Mouse (Mus musculus) CH12.LX (cell line): ENCODE results near the gene U2af2. TPM values are rescaled to one million over a fixed set of nuclear protein-coding genes. Genes with fewer than 3 reads are reported as not detected.

Experiments
- DNase-seq: peaks from one replicate; pipeline ENCODE4 v3.0.0-alpha.2; 2013; ENCODE audit errors: extremely low read depth
- H3K27ac ChIP-seq: 2 replicates; pipeline ENCODE4 v1.5.1; 2012; ENCODE audit warnings: low read depth, mild to moderate bottlenecking, control low read depth, moderate library complexity; ENCODE audit not compliant: insufficient read depth
- H3K27me3 ChIP-seq: replicated peaks from 2 replicates; pipeline ENCODE3; 2012; ENCODE audit warnings: inconsistent platforms
- H3K36me3 ChIP-seq, 2 experiments: replicated peaks in 1 of 2; 2 replicates each; pipeline versions ENCODE3 to v1.6.1; 2012; ENCODE audit warnings: inconsistent platforms in 1 of 2, low read length in 1 of 2, mild to moderate bottlenecking in 1 of 2, mixed read lengths in 1 of 2, moderate library complexity in 1 of 2; ENCODE audit not compliant: control insufficient read depth in 1 of 2, insufficient read depth in 1 of 2
- H3K4me1 ChIP-seq, 2 experiments: 2 replicates each; pipeline ENCODE4 v1.6.1; 2012; ENCODE audit warnings: inconsistent platforms in 1 of 2, moderate library complexity in 1 of 2; ENCODE audit not compliant: insufficient read depth in 2 of 2, control insufficient read depth in 1 of 2
- H3K4me2 ChIP-seq: 2 replicates; pipeline ENCODE4 v1.6.1; 2012; ENCODE audit warnings: low read depth, mild to moderate bottlenecking, control low read depth; ENCODE audit not compliant: poor library complexity, insufficient read depth, severe bottlenecking
- H3K4me3 ChIP-seq, 3 experiments: fragments of 150-350 bp in 1 of 3; sonication (generic) in 1 of 3; replicated peaks in 1 of 3; 2 replicates each; pipeline versions ENCODE3 to v1.5.1; 2011 to 2012; ENCODE audit warnings: low read depth in 2 of 3, low read length in 2 of 3, mild to moderate bottlenecking in 2 of 3, moderate library complexity in 2 of 3, control low read depth in 1 of 3, improper control_type of control experiment in 1 of 3, inconsistent platforms in 1 of 3, mixed read lengths in 1 of 3; ENCODE audit not compliant: poor library complexity in 1 of 3
- H3K79me2 ChIP-seq: replicated peaks from 2 replicates; pipeline ENCODE4 v1.6.1; 2012; ENCODE audit warnings: mild to moderate bottlenecking, moderate library complexity; ENCODE audit not compliant: control insufficient read depth, poor library complexity, insufficient read depth, severe bottlenecking; ENCODE audit errors: extremely low read depth
- H3K9ac ChIP-seq: 2 replicates; pipeline ENCODE4 v1.6.1; 2012; ENCODE audit warnings: low read depth, mild to moderate bottlenecking, control low read depth, moderate library complexity; ENCODE audit not compliant: insufficient read depth
- H3K9me3 ChIP-seq: replicated peaks from 2 replicates; pipeline ENCODE3; 2012; ENCODE audit warnings: low read length, inconsistent platforms, mixed read lengths
- BHLHE40 ChIP-seq: IDR thresholded peaks from 2 replicates; pipeline ENCODE4 v1.6.1; 2011; ENCODE audit warnings: mild to moderate bottlenecking, low read depth, low read length, improper control_type of control experiment
- CHD1 ChIP-seq: IDR thresholded peaks from 2 replicates; pipeline ENCODE4 v1.6.1; 2012; ENCODE audit warnings: low read depth, low read length, improper control_type of control experiment, inconsistent platforms
- CHD2 ChIP-seq: IDR thresholded peaks from 2 replicates; pipeline ENCODE4 v1.6.1; 2011; ENCODE audit warnings: low read length, improper control_type of control experiment
- CTCF ChIP-seq, 2 experiments: IDR thresholded peaks in 1 of 2; conservative IDR thresholded peaks in 1 of 2; 2 replicates each; pipeline ENCODE4 v1.5.1; 2011 to 2012; ENCODE audit warnings: low read depth in 2 of 2, low read length in 2 of 2, improper control_type of control experiment in 1 of 2, inconsistent platforms in 1 of 2, mild to moderate bottlenecking in 1 of 2, moderate library complexity in 1 of 2
- E2F4 ChIP-seq: IDR thresholded peaks from 2 replicates; pipeline ENCODE4 v1.6.1; 2011; ENCODE audit warnings: low read depth, low read length, improper control_type of control experiment; ENCODE audit not compliant: insufficient replicate concordance
- ELF1 ChIP-seq: IDR thresholded peaks from 2 replicates; pipeline ENCODE4 v1.6.1; 2014; ENCODE audit warnings: low read depth, mild to moderate bottlenecking, inconsistent platforms, low read length, improper control_type of control experiment
- EP300 ChIP-seq: IDR thresholded peaks from 2 replicates; pipeline ENCODE4 v1.6.1; 2011; ENCODE audit warnings: low read length, improper control_type of control experiment
- ETS1 ChIP-seq: conservative IDR thresholded peaks from 2 replicates; pipeline ENCODE4 v1.6.1; 2012; ENCODE audit warnings: low read depth, mild to moderate bottlenecking, inconsistent platforms, low read length, improper control_type of control experiment, moderate library complexity
- GABPA ChIP-seq: IDR thresholded peaks from 2 replicates; pipeline ENCODE4 v1.6.1; 2012; ENCODE audit warnings: low read depth, low read length, improper control_type of control experiment, inconsistent platforms; ENCODE audit not compliant: insufficient replicate concordance
- HCFC1 ChIP-seq: IDR thresholded peaks from 2 replicates; pipeline ENCODE4 v1.6.1; 2012; ENCODE audit warnings: low read depth, mild to moderate bottlenecking, inconsistent platforms, low read length, improper control_type of control experiment
- IRF4 ChIP-seq: IDR thresholded peaks from 2 replicates; pipeline ENCODE4 v1.6.1; 2014; ENCODE audit warnings: low read depth, mild to moderate bottlenecking, inconsistent platforms, low read length, improper control_type of control experiment
- JUN ChIP-seq: IDR thresholded peaks from 2 replicates; pipeline ENCODE4 v1.6.1; 2011; ENCODE audit warnings: low read depth, mild to moderate bottlenecking, low read length, improper control_type of control experiment, moderate library complexity; ENCODE audit not compliant: insufficient read depth
- JUND ChIP-seq: conservative IDR thresholded peaks from 2 replicates; pipeline ENCODE4 v1.6.1; 2011; ENCODE audit warnings: low read depth, low read length, improper control_type of control experiment
- KAT2A ChIP-seq: IDR thresholded peaks from 2 replicates; pipeline ENCODE4 v1.6.1; 2012; ENCODE audit warnings: low read length, improper control_type of control experiment, inconsistent platforms; ENCODE audit not compliant: insufficient replicate concordance
- MAFK ChIP-seq: IDR thresholded peaks from 2 replicates; pipeline ENCODE4 v1.6.1; 2011; ENCODE audit warnings: low read length, improper control_type of control experiment; ENCODE audit not compliant: insufficient replicate concordance
- MAX ChIP-seq: IDR thresholded peaks from 2 replicates; pipeline ENCODE4 v1.6.1; 2011; ENCODE audit warnings: low read length, improper control_type of control experiment
- MAZ ChIP-seq: IDR thresholded peaks from 2 replicates; pipeline ENCODE4 v1.6.1; 2012; ENCODE audit warnings: low read depth, mild to moderate bottlenecking, inconsistent platforms, low read length, improper control_type of control experiment, moderate library complexity
- MEF2A ChIP-seq: IDR thresholded peaks from 2 replicates; pipeline ENCODE4 v1.6.1; 2014; ENCODE audit warnings: low read depth, mild to moderate bottlenecking, inconsistent platforms, low read length, improper control_type of control experiment, borderline replicate concordance
- MXI1 ChIP-seq: IDR thresholded peaks from 2 replicates; pipeline ENCODE4 v1.6.1; 2011; ENCODE audit warnings: mild to moderate bottlenecking, low read depth, low read length, improper control_type of control experiment
- MYC ChIP-seq: IDR thresholded peaks from 2 replicates; pipeline ENCODE4 v1.6.1; 2011; ENCODE audit warnings: low read depth, mild to moderate bottlenecking, improper control_type of control experiment, low read length
- NELFE ChIP-seq: IDR thresholded peaks from 2 replicates; pipeline ENCODE4 v1.6.1; 2011; ENCODE audit warnings: low read depth, low read length, improper control_type of control experiment
- NRF1 ChIP-seq: IDR thresholded peaks from 2 replicates; pipeline ENCODE4 v1.6.1; 2014; ENCODE audit warnings: low read depth, mild to moderate bottlenecking, inconsistent platforms, low read length, improper control_type of control experiment, moderate library complexity
- PAX5 ChIP-seq: IDR thresholded peaks from 2 replicates; pipeline ENCODE4 v1.6.1; 2012; ENCODE audit warnings: low read length, inconsistent platforms, mixed read lengths
- POLR2A ChIP-seq: IDR thresholded peaks from 2 replicates; pipeline ENCODE4 v1.6.1; 2011; ENCODE audit warnings: low read depth, mild to moderate bottlenecking, improper control_type of control experiment, low read length
- POLR2AphosphoS2 ChIP-seq: IDR thresholded peaks from 2 replicates; pipeline ENCODE4 v1.6.1; 2011; ENCODE audit warnings: low read depth, low read length, improper control_type of control experiment
- RAD21 ChIP-seq: IDR thresholded peaks from 2 replicates; pipeline ENCODE4 v1.6.1; 2011; ENCODE audit warnings: low read depth, mild to moderate bottlenecking, low read length, improper control_type of control experiment, moderate library complexity
- RCOR1 ChIP-seq: conservative IDR thresholded peaks from 2 replicates; pipeline ENCODE4 v1.6.1; 2012; ENCODE audit warnings: low read depth, mild to moderate bottlenecking, inconsistent platforms, low read length, improper control_type of control experiment
- SIN3A ChIP-seq: IDR thresholded peaks from 2 replicates; pipeline ENCODE4 v1.6.1; 2012; ENCODE audit warnings: low read length, improper control_type of control experiment, inconsistent platforms
- SMC3 ChIP-seq: IDR thresholded peaks from 2 replicates; pipeline ENCODE4 v1.6.1; 2011; ENCODE audit warnings: low read depth, low read length, improper control_type of control experiment
- TBP ChIP-seq: conservative IDR thresholded peaks from 2 replicates; pipeline ENCODE4 v1.6.1; 2011; ENCODE audit warnings: low read depth, low read length, improper control_type of control experiment
- TCF12 ChIP-seq: IDR thresholded peaks from 2 replicates; pipeline ENCODE4 v1.6.1; 2014; ENCODE audit warnings: low read depth, mild to moderate bottlenecking, inconsistent platforms, low read length, improper control_type of control experiment
- UBTF ChIP-seq: IDR thresholded peaks from 2 replicates; pipeline ENCODE4 v1.6.1; 2012; ENCODE audit warnings: low read depth, mild to moderate bottlenecking, inconsistent platforms, low read length, improper control_type of control experiment, moderate library complexity
- USF1 ChIP-seq: IDR thresholded peaks from 2 replicates; pipeline ENCODE4 v1.6.1; 2014; ENCODE audit warnings: low read depth, mild to moderate bottlenecking, inconsistent platforms, low read length, improper control_type of control experiment
- USF2 ChIP-seq: conservative IDR thresholded peaks from 2 replicates; pipeline ENCODE4 v1.6.1; 2011; ENCODE audit warnings: low read depth, low read length, improper control_type of control experiment
- ZC3H11A ChIP-seq: IDR thresholded peaks from 2 replicates; pipeline ENCODE4 v1.6.1; 2012; ENCODE audit warnings: low read depth, mild to moderate bottlenecking, inconsistent platforms, low read length, improper control_type of control experiment
- ZKSCAN1 ChIP-seq: IDR thresholded peaks from 2 replicates; pipeline ENCODE4 v1.6.1; 2012; ENCODE audit warnings: low read depth, inconsistent platforms, low read length, improper control_type of control experiment, borderline replicate concordance
- ZMIZ1 ChIP-seq: IDR thresholded peaks from 2 replicates; pipeline ENCODE4 v1.6.1; 2012; ENCODE audit warnings: low read depth, mild to moderate bottlenecking, inconsistent platforms, low read length, improper control_type of control experiment
- ZNF384 ChIP-seq: IDR thresholded peaks from 2 replicates; pipeline ENCODE4 v1.6.1; 2012; ENCODE audit warnings: low read depth, low read length, improper control_type of control experiment, inconsistent platforms
- dilution Hi-C: fragments of 300-500 bp; cut with MboI; formaldehyde crosslinking; loops from 2 replicates; pipeline ENCODE4 v1.14.3; 2020; ENCODE audit warnings: low sequenced_read_pairs; ENCODE audit not compliant: extremely low pct_unique_long_range_greater_than_20kb, extremely low pct_ligation_motif_present
- in situ Hi-C: fragments of 300-500 bp; cut with MboI; formaldehyde crosslinking; loops from 3 replicates; pipeline ENCODE4 v1.14.3; 2019; ENCODE audit warnings: low sequenced_read_pairs, low pct_ligation_motif_present, low pct_unique_long_range_greater_than_20kb, mixed read lengths
- polyA plus RNA-seq: library from polyadenylated mRNA; unstranded; fragments of >175 nt; gene quantifications from 2 replicates; pipeline ENCODE4 v1.2.1, GENCODE M21; 2012; ENCODE audit warnings: low read depth; ENCODE audit not compliant: insufficient read length
- total RNA-seq, 2 experiments: library from RNA; depleted of rRNA; stranded (reverse); fragments of 300-350 nt in 1 of 2; fragments of >200 nt in 1 of 2; gene quantifications; 2 replicates each; pipeline ENCODE4 v1.2.3; 2012 to 2014

U2af2 gene
- total and polyA plus RNA-seq, 3 experiments, result 293 to 449 (median 295) TPM

- peak within 1 kb of the TSS; percentile 54 for H3K27ac ChIP-seq
- peak within 1 kb of the TSS; percentile 83 for H3K4me2 ChIP-seq
- peaks cover 31 to 51% of the 10 kb centered on the region in 2 experiments for H3K36me3 ChIP-seq
- dilution Hi-C loops, result no loop called here
- peak within 1 kb of the TSS; percentile 81 to 82 (median 81) for H3K4me3 ChIP-seq
- peaks cover 6% of the 10 kb centered on the region for H3K9me3 ChIP-seq
- no peaks in the 10 kb centered on the region for H3K27me3 ChIP-seq
- H3K4me1 ChIP-seq, result peaks cover 0 to 35% of the 10 kb centered on the region in 2 experiments; a peak in 2 of 4 replicates
- H3K9ac ChIP-seq, result peak within 1 kb of the TSS; percentile 98
- peak; percentile 99 for DNase-seq
- peaks cover 28% of the 10 kb centered on the region for H3K79me2 ChIP-seq
- TF ChIP-seq ELF1 (peak; percentile 97), PAX5 (no peak), EP300 (no peak), MAZ (peak; percentile 94), ZMIZ1 (peak; percentile 78), MAFK (no peak), GABPA (no peak), POLR2A (peak; percentile 81), ZKSCAN1 (no peak), SIN3A (peak; percentile 77), E2F4 (no peak), NRF1 (peak; percentile 94), ZNF384 (peak; percentile 64), TBP (peak; percentile 68; the same call in 1 of the 2 replicates), JUN (no peak), TCF12 (peak; percentile 69), CTCF (conservative IDR thresholded peaks at IDR 0.05 in 1 of 2, IDR thresholded peaks at IDR 0.05 in 1 of 2; ENCODE audit: low read depth in 2 of 2, low read length in 2 of 2) (no peak), RAD21 (no peak), HCFC1 (peak; percentile 86), USF2 (no peak), JUND (no peak), BHLHE40 (peak; percentile 59), SMC3 (no peak), ETS1 (peak; percentile 39; the same call in 1 of the 2 replicates), MEF2A (peak; percentile 57), IRF4 (peak; percentile 69; the same call in 1 of the 2 replicates), MAX (peak; percentile 55; the same call in 1 of the 2 replicates), UBTF (no peak), POLR2AphosphoS2 (0 out of 2 replicates have a peak, but pooled peaks have one; percentile 65), ZC3H11A (no peak), CHD2 (peak; percentile 66; the same call in 1 of the 2 replicates), KAT2A (peak; percentile 75; the same call in 1 of the 2 replicates), MXI1 (peak; percentile 79; the same call in 1 of the 2 replicates), USF1 (no peak), NELFE (peak; percentile 72), CHD1 (no peak), MYC (peak; percentile 64; the same call in 1 of the 2 replicates), RCOR1 (no peak)
- in situ Hi-C loops, result no loop called here
Measured at GRCm38 (mm10) chr7:5020000-5020681, 41.8 kb upstream of the U2af2 start, which contains the start of the genes Zfp865 and Ccdc106. Zfp865 (plus strand) TSS chr7:5020376. Ccdc106 (plus strand) TSS chr7:5020553.
